Mouse (Mus musculus): Measurements from ENCODE around the gene Zfand3. TPM values are rescaled to one million over a fixed set of nuclear protein-coding genes. Genes with fewer than 3 reads are reported as not detected.

Gene Zfand3
- polyA plus RNA-seq, 1 experiment from 2014 or later = 64.2 TPM

GRCm38 (mm10) chr17:30145596-30146149, 141.1 kb downstream of the Zfand3 start:
- Histone ChIP-seq H3K27ac (replicated peaks) (no peak overlapping the region), H3K4me2 (replicated peaks) (no peak overlapping the region), H3K9ac (replicated peaks) (no peak overlapping the region), H3K36me3 (no peaks in the 10 kb centered on the region), H3K9me3 (no peaks in the 10 kb centered on the region), H3K27me3 (no peaks in the 10 kb centered on the region), H3K4me1 (peaks cover 54% of the 10 kb centered on the region), H3K4me3 (no peak overlapping the region)
- 71% methylated on average over 10 of the region's 10 CpGs for WGBS
- ATAC-seq (replicated peaks) = no peak

GRCm38 (mm10) chr17:30146555-30146954, 142.0 kb downstream of the Zfand3 start:
- H3K4me2 ChIP-seq (replicated peaks) = no peak overlapping the region
- H3K36me3 ChIP-seq = no peaks in the 10 kb centered on the region
- no peak for ATAC-seq (replicated peaks)
- H3K27me3 ChIP-seq = no peaks in the 10 kb centered on the region
- no peak overlapping the region for H3K27ac ChIP-seq (replicated peaks)
- no peak overlapping the region for H3K9ac ChIP-seq (replicated peaks)
- H3K9me3 ChIP-seq = no peaks in the 10 kb centered on the region
- H3K4me1 ChIP-seq = peaks cover 54% of the 10 kb centered on the region
- no peak overlapping the region for H3K4me3 ChIP-seq
- 85% methylated on average over 7 of the region's 7 CpGs for WGBS

GRCm38 (mm10) chr17:30147897-30148296, 143.4 kb downstream of the Zfand3 start:
- H3K9me3 ChIP-seq = no peaks in the 10 kb centered on the region
- no peak for ATAC-seq (replicated peaks)
- no peak overlapping the region for H3K9ac ChIP-seq (replicated peaks)
- H3K4me2 ChIP-seq (replicated peaks) = no peak overlapping the region
- no peaks in the 10 kb centered on the region for H3K36me3 ChIP-seq
- no peak overlapping the region for H3K4me3 ChIP-seq
- H3K27ac ChIP-seq (replicated peaks) = no peak overlapping the region
- no peaks in the 10 kb centered on the region for H3K27me3 ChIP-seq
- 72% methylated on average over 1 of the region's 1 CpGs for WGBS
- peaks cover 54% of the 10 kb centered on the region for H3K4me1 ChIP-seq

- Histone ChIP-seq H3K4me3 (no peak overlapping the region), H3K4me1 (peaks cover 57% of the 10 kb centered on the region), H3K27ac (replicated peaks) (no peak overlapping the region), H3K9ac (replicated peaks) (no peak overlapping the region), H3K36me3 (no peaks in the 10 kb centered on the region), H3K4me2 (replicated peaks) (no peak overlapping the region), H3K27me3 (no peaks in the 10 kb centered on the region), H3K9me3 (no peaks in the 10 kb centered on the region)
- 62% methylated on average over 6 of the region's 6 CpGs for WGBS
- no peak for ATAC-seq (replicated peaks)
Measured at GRCm38 (mm10) chr17:30148320-30148719, 143.8 kb downstream of the Zfand3 start.

GRCm38 (mm10) chr17:30149911-30150310, 145.4 kb downstream of the Zfand3 start:
- Histone ChIP-seq H3K27ac (replicated peaks) (no peak overlapping the region), H3K4me2 (replicated peaks) (no peak overlapping the region), H3K4me1 (peaks cover 52% of the 10 kb centered on the region), H3K9me3 (no peaks in the 10 kb centered on the region), H3K36me3 (no peaks in the 10 kb centered on the region), H3K27me3 (no peaks in the 10 kb centered on the region), H3K4me3 (no peak overlapping the region), H3K9ac (replicated peaks) (no peak overlapping the region)
- WGBS = 41% methylated on average over 6 of the region's 6 CpGs
- no peak for ATAC-seq (replicated peaks)

GRCm38 (mm10) chr17:30154144-30154543, 149.6 kb downstream of the Zfand3 start:
- ATAC-seq (replicated peaks) = no peak
- Histone ChIP-seq H3K27ac (replicated peaks) (no peak overlapping the region), H3K4me3 (no peak overlapping the region), H3K4me2 (replicated peaks) (no peak overlapping the region), H3K9me3 (no peaks in the 10 kb centered on the region), H3K27me3 (no peaks in the 10 kb centered on the region), H3K9ac (replicated peaks) (no peak overlapping the region), H3K36me3 (no peaks in the 10 kb centered on the region), H3K4me1 (peaks cover 38% of the 10 kb centered on the region)
- 81% methylated on average over 4 of the region's 4 CpGs for WGBS

GRCm38 (mm10) chr17:30154861-30155260, 150.3 kb downstream of the Zfand3 start:
- H3K9me3 ChIP-seq = no peaks in the 10 kb centered on the region
- H3K4me1 ChIP-seq = peaks cover 39% of the 10 kb centered on the region
- no peak overlapping the region for H3K4me3 ChIP-seq
- WGBS = 73% methylated on average over 1 of the region's 1 CpGs
- no peaks in the 10 kb centered on the region for H3K27me3 ChIP-seq
- ATAC-seq (replicated peaks) = no peak
- no peak overlapping the region for H3K27ac ChIP-seq (replicated peaks)
- H3K4me2 ChIP-seq (replicated peaks) = no peak overlapping the region
- H3K36me3 ChIP-seq = no peaks in the 10 kb centered on the region
- H3K9ac ChIP-seq (replicated peaks) = no peak overlapping the region

GRCm38 (mm10) chr17:30155411-30155925, 150.9 kb downstream of the Zfand3 start:
- Histone ChIP-seq H3K36me3 (no peaks in the 10 kb centered on the region), H3K27me3 (no peaks in the 10 kb centered on the region), H3K9ac (replicated peaks) (peak overlapping the region; percentile 32; the same call in 1 of the 2 replicates), H3K9me3 (no peaks in the 10 kb centered on the region), H3K27ac (replicated peaks) (0 out of 2 replicates have a peak overlapping the region, but pooled peaks have one; percentile 13), H3K4me1 (peaks cover 34% of the 10 kb centered on the region), H3K4me3 (no peak overlapping the region), H3K4me2 (replicated peaks) (no peak overlapping the region)
- WGBS = 63% methylated on average over 7 of the region's 7 CpGs
- no peak for ATAC-seq (replicated peaks)

- Histone ChIP-seq H3K36me3 (no peaks in the 10 kb centered on the region), H3K4me3 (no peak overlapping the region), H3K4me2 (replicated peaks) (no peak overlapping the region), H3K9ac (replicated peaks) (no peak overlapping the region), H3K4me1 (peaks cover 31% of the 10 kb centered on the region), H3K27me3 (no peaks in the 10 kb centered on the region), H3K9me3 (no peaks in the 10 kb centered on the region), H3K27ac (replicated peaks) (0 out of 2 replicates have a peak overlapping the region, but pooled peaks have one; percentile 45)
- WGBS = 59% methylated on average over 10 of the region's 10 CpGs
- no peak for ATAC-seq (replicated peaks)
Measured at GRCm38 (mm10) chr17:30158419-30159108, 154.0 kb downstream of the Zfand3 start.

GRCm38 (mm10) chr17:30159341-30159740, 154.8 kb downstream of the Zfand3 start:
- Histone ChIP-seq H3K27ac (replicated peaks) (no peak overlapping the region), H3K27me3 (no peaks in the 10 kb centered on the region), H3K9me3 (no peaks in the 10 kb centered on the region)

GRCm38 (mm10) chr17:30160823-30161432, 156.4 kb downstream of the Zfand3 start:
- H3K4me1 ChIP-seq = peaks cover 18% of the 10 kb centered on the region
- H3K4me2 ChIP-seq (replicated peaks) = no peak overlapping the region
- no peaks in the 10 kb centered on the region for H3K27me3 ChIP-seq
- no peak overlapping the region for H3K27ac ChIP-seq (replicated peaks)
- no peaks in the 10 kb centered on the region for H3K9me3 ChIP-seq
- H3K4me3 ChIP-seq = no peak overlapping the region
- 88% methylated on average over 14 of the region's 14 CpGs for WGBS
- no peak for ATAC-seq (replicated peaks)
- H3K9ac ChIP-seq (replicated peaks) = no peak overlapping the region
- no peaks in the 10 kb centered on the region for H3K36me3 ChIP-seq

More at GRCm38 (mm10) chr17:30159341-30159740, 154.8 kb downstream of the Zfand3 start:
- Histone ChIP-seq H3K36me3 (no peaks in the 10 kb centered on the region), H3K4me3 (no peak overlapping the region), H3K4me1 (peaks cover 28% of the 10 kb centered on the region), H3K4me2 (replicated peaks) (no peak overlapping the region), H3K9ac (replicated peaks) (no peak overlapping the region)
- WGBS = 80% methylated on average over 5 of the region's 5 CpGs
- ATAC-seq (replicated peaks) = no peak

- Histone ChIP-seq H3K4me3 (no peak overlapping the region), H3K4me2 (replicated peaks) (no peak overlapping the region), H3K4me1 (peaks cover 15% of the 10 kb centered on the region), H3K9ac (replicated peaks) (no peak overlapping the region), H3K27me3 (no peaks in the 10 kb centered on the region), H3K27ac (replicated peaks) (no peak overlapping the region), H3K36me3 (no peaks in the 10 kb centered on the region), H3K9me3 (no peaks in the 10 kb centered on the region)
- 96% methylated on average over 5 of the region's 5 CpGs for WGBS
- no peak for ATAC-seq (replicated peaks)
Measured at GRCm38 (mm10) chr17:30162983-30163382, 158.4 kb downstream of the Zfand3 start.

Measured in forebrain, embryonic 15.5 days (tissue).